ENCODE assay signal across 16 mouse cellular contexts in genomic region chr11:44925806-44926525, GRCm38 (mm10).
DNase-seq lines count a peak whose midpoint lies in the region; ATAC-seq lines count a peak whose summit lies in the region.
"Had no signal": no experiment of that assay in that cellular context is flagged by ENCODE, and none has a peak within 500 bp of the region (broad histone marks: within the 10 kb centered on the region; RNA-seq: fewer than 3 reads in every experiment).

No protein-coding gene starts in this region.

- H3K27ac ChIP-seq in heart, embryonic 12.5 days (ENCODE audit: poor library complexity, severe bottlenecking), result no peak overlapping the region
- H3K27ac ChIP-seq: forebrain, embryonic 15.5 days; stomach, postnatal 0 days had no signal

- no peak for ATAC-seq in heart, embryonic 12.5 days (ENCODE audit: insufficient number of reproducible peaks, low FRiP score)
- ATAC-seq: forebrain, embryonic 15.5 days; midbrain, embryonic 13.5 days; Patski had no signal

- H3K4me3 ChIP-seq in heart, embryonic 12.5 days, result no peak overlapping the region
- H3K4me3 ChIP-seq: forebrain, embryonic 15.5 days; midbrain, embryonic 13.5 days had no signal

- H3K27me3 ChIP-seq in heart, embryonic 12.5 days (replicated peaks), result no peaks in the 10 kb centered on the region
- H3K27me3 ChIP-seq: forebrain, embryonic 15.5 days; midbrain, embryonic 13.5 days; Patski had no signal

- peaks cover 11% of the 10 kb centered on the region for H3K4me1 ChIP-seq in heart, embryonic 12.5 days (replicated peaks)
- H3K4me1 ChIP-seq: forebrain, embryonic 15.5 days had no signal

- no peak overlapping the region for H3K4me2 ChIP-seq in heart, embryonic 12.5 days
- H3K4me2 ChIP-seq: forebrain, embryonic 15.5 days; hindbrain, embryonic 14.5 days; midbrain, embryonic 13.5 days had no signal

- no peaks in the 10 kb centered on the region for H3K36me3 ChIP-seq in heart, embryonic 12.5 days
- H3K36me3 ChIP-seq: forebrain, embryonic 15.5 days; midbrain, embryonic 13.5 days had no signal

- WGBS in heart, embryonic 12.5 days, result 86% methylated on average over 12 of the region's 12 CpGs

- intact Hi-C loops in heart, postnatal 25 days (cut with DNase I), result no loop called here

- H3K9me3 ChIP-seq in heart, embryonic 12.5 days (replicated peaks), result no peaks in the 10 kb centered on the region
- H3K9me3 ChIP-seq: forebrain, embryonic 15.5 days; midbrain, embryonic 13.5 days had no signal

- no peak overlapping the region for H3K9ac ChIP-seq in heart, embryonic 12.5 days
- H3K9ac ChIP-seq: forebrain, embryonic 15.5 days; hindbrain, embryonic 14.5 days; midbrain, embryonic 13.5 days had no signal

- peak; percentile 11 for DNase-seq in adrenal gland, postnatal 14 days
- no peak for DNase-seq in adrenal gland, adult 8-10 months
- DNase-seq in heart, adult 9 months (ENCODE audit: low spot score in 2 of 2), result peak; percentile 72
- peak; percentile 62 for DNase-seq in adipocyte (ENCODE audit: low spot score)
- DNase-seq in heart, postnatal 25 days (ENCODE audit: low spot score), result peak; percentile 29
- no peak for DNase-seq in yolk sac, embryonic 10.5 days (ENCODE audit: low spot score)
- no peak for DNase-seq in ovary, postnatal 14 days (ENCODE audit: low spot score)
- DNase-seq: cerebellum, postnatal 14 days; lung, postnatal 36 days; spleen, adult 18-20 months had no signal

Comparison
In these comparisons a context has a peak if more than half of its experiments do, and no peak if none do; other contexts are left out.
1. DNase-seq: peak in adrenal gland, postnatal 14 days (single experiment), heart, adult 9 months (2 of 2), adipocyte (single experiment) and heart, postnatal 25 days (single experiment); none in adrenal gland, adult 8-10 months (single experiment), yolk sac, embryonic 10.5 days (single experiment) and ovary, postnatal 14 days (single experiment).